Mouse (Mus musculus) common myeloid progenitor, adult 5-6 weeks (primary cell): ENCODE results near the gene Mroh2a. TPM values are rescaled to one million over a fixed set of nuclear protein-coding genes. Genes with fewer than 3 reads are reported as not detected.
"Not testable (repeated sequence)": the region's sequence is repeated elsewhere in the genome, so short reads cannot be mapped to it uniquely, and the experiment has no call there.

Experiments
- ATAC-seq: replicated peaks from 2 replicates; pipeline ENCODE4 v1.8.0; 2016; ENCODE audit warnings: low read depth, mild to moderate bottlenecking, moderate TSS enrichment, inconsistent platforms; ENCODE audit not compliant: poor library complexity, severe bottlenecking
- total RNA-seq: library from RNA; stranded (forward); fragments of 200-1000, 187-1606 nt; gene quantifications from 2 replicates; pipeline ENCODE4 v1.2.3, GENCODE M21; 2017

The Mroh2a gene
- total RNA-seq, 1 experiment from 2014 or later = 0.18 TPM

- no peak for ATAC-seq
Observed at GRCm38 (mm10) chr1:88217576-88217975, 9.2 kb upstream of the Mroh2a start.

GRCm38 (mm10) chr1:88218051-88218450 lies 8.7 kb upstream of the Mroh2a start:
- no peak for ATAC-seq

GRCm38 (mm10) chr1:88218591-88218990 lies 8.2 kb upstream of the Mroh2a start:
- ATAC-seq = no peak

GRCm38 (mm10) chr1:88219054-88219453 lies 7.7 kb upstream of the Mroh2a start:
- ATAC-seq = no peak

- ATAC-seq = no peak
Observed at GRCm38 (mm10) chr1:88220336-88220735, 6.5 kb upstream of the Mroh2a start.

GRCm38 (mm10) chr1:88222216-88222615 lies 4.6 kb upstream of the Mroh2a start:
- ATAC-seq = no peak

GRCm38 (mm10) chr1:88223011-88223515 lies 3.7 kb upstream of the Mroh2a start:
- ATAC-seq = not testable (repeated sequence)

- no peak for ATAC-seq
Observed at GRCm38 (mm10) chr1:88223591-88223990, 3.2 kb upstream of the Mroh2a start.

GRCm38 (mm10) chr1:88224029-88224776 lies 2.6 kb upstream of the Mroh2a start:
- ATAC-seq = no peak

GRCm38 (mm10) chr1:88225301-88225700 lies 1.5 kb upstream of the Mroh2a start:
- ATAC-seq = not testable (repeated sequence)

GRCm38 (mm10) chr1:88225741-88226140 lies 1.0 kb upstream of the Mroh2a start:
- no peak for ATAC-seq

- ATAC-seq = no peak; the same call in 1 of the 2 replicates
Observed at GRCm38 (mm10) chr1:88227482-88227881, 696 bp downstream of the Mroh2a start.

GRCm38 (mm10) chr1:88228121-88228520 lies 1.3 kb downstream of the Mroh2a start:
- no peak for ATAC-seq

GRCm38 (mm10) chr1:88229566-88229965 lies 2.8 kb downstream of the Mroh2a start:
- no peak for ATAC-seq

GRCm38 (mm10) chr1:88229986-88230385 lies 3.2 kb downstream of the Mroh2a start:
- no peak for ATAC-seq

GRCm38 (mm10) chr1:88230421-88230820 lies 3.6 kb downstream of the Mroh2a start:
- no peak for ATAC-seq

GRCm38 (mm10) chr1:88230981-88231802 lies 4.4 kb downstream of the Mroh2a start:
- no peak for ATAC-seq

GRCm38 (mm10) chr1:88231803-88232499 lies 5.2 kb downstream of the Mroh2a start:
- no peak for ATAC-seq

- ATAC-seq = no peak
Observed at GRCm38 (mm10) chr1:88232664-88233380, 6.0 kb downstream of the Mroh2a start.
